Mouse (Mus musculus): ENCODE results near the gene 1110051M20Rik. TPM values are rescaled to one million over a fixed set of nuclear protein-coding genes. Genes with fewer than 3 reads are reported as not detected.

1110051M20Rik gene
- polyA plus RNA-seq, 2 experiments: 1.6 to 6.6 TPM

DNA sequence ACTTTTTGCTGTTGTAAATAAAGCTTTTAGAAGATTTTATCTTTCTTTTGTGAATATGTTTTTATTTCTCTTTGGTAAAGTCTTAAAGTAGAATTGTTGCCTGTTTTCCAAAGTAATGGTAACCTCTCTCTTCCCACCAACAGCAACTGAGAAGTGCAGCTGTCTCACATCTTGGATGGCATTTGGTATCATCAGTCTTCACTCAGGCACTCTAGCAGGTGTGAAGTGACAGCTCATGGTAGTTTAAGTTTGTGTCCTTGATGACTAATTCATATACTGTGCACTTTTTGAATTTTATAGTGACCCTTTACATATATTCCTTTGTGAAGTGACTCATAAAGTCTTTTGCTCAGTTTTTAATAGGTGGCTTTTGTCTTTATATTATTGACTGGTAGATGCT is 92.7 kb downstream of the 1110051M20Rik start:
- Histone ChIP-seq H3K27ac (no peak overlapping the region), H3K9me3 (ENCODE audit: control insufficient read depth, low read length) (no peaks in the 10 kb centered on the region), H3K4me1 (replicated peaks; ENCODE audit: control insufficient read depth in 2 of 2, insufficient read depth in 2 of 2, low read length in 1 of 2) (peaks cover 5 to 10% of the 10 kb centered on the region in 2 experiments), H3K4me2 (ENCODE audit: low read depth) (no peak overlapping the region), H3K36me3 (replicated peaks; ENCODE audit: control insufficient read depth, insufficient read depth, low read depth) (no peaks in the 10 kb centered on the region), H3K4me3 (ENCODE audit: insufficient read depth in 1 of 2, low read depth in 2 of 2, low read length in 2 of 2) (no peak overlapping the region), H3K9ac (replicated peaks) (no peak overlapping the region), H3K27me3 (ENCODE audit: control insufficient read depth, insufficient read depth, low read length) (no peaks in the 10 kb centered on the region)
- ATAC-seq (ENCODE audit: insufficient read depth) (no peak), DNase-seq (ENCODE audit: low read depth in 3 of 3, low spot score in 3 of 3) (no peak)
- no peak for TF ChIP-seq EP300 (IDR thresholded peaks at IDR 0.05; ENCODE audit: low read depth)
- TF ChIP-seq CTCF (IDR thresholded peaks at IDR 0.05; ENCODE audit: low read depth): no peak

DNA sequence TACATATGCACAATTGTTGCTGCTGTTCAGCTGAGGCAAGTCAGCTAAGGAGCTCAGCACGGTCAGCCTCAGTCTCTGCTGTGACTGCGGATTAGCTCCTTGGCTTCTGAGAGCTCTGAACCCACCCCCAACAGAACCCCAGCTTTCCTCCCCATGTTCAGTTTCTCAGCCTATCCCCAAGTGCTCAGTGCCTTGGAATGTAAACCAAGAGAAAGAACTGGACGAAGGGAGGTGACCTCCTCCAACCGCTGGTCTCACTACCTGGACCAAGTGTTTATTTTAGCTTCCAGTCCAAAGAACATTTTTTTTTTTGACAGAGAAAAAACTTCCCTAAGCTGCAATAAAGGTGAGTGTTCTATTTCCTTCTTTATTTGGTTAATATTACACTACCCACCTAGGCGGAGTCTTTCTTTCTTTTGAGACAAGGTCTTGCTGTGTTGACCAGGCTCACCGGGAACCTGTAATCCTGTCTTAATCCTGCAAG is 94.5 kb downstream of the 1110051M20Rik start:
- no peak for ATAC-seq (ENCODE audit: insufficient read depth)
- no peak overlapping the region for H3K27ac ChIP-seq
- H3K36me3 ChIP-seq (replicated peaks; ENCODE audit: control insufficient read depth, insufficient read depth, low read depth): no peaks in the 10 kb centered on the region
- H3K27me3 ChIP-seq (ENCODE audit: control insufficient read depth, insufficient read depth, low read length): no peaks in the 10 kb centered on the region
- H3K9ac ChIP-seq (replicated peaks): no peak overlapping the region
- no peak overlapping the region for H3K4me2 ChIP-seq (ENCODE audit: low read depth)
- no peak overlapping the region for H3K4me3 ChIP-seq (ENCODE audit: insufficient read depth in 1 of 2, low read depth in 2 of 2, low read length in 2 of 2)
- H3K4me1 ChIP-seq (replicated peaks; ENCODE audit: control insufficient read depth in 2 of 2, insufficient read depth in 2 of 2, low read length in 1 of 2): peaks cover 5 to 8% of the 10 kb centered on the region in 2 experiments
- H3K9me3 ChIP-seq (ENCODE audit: control insufficient read depth, low read length): no peaks in the 10 kb centered on the region
- DNase-seq (ENCODE audit: low read depth in 3 of 3, low spot score in 3 of 3): no peak
- TF ChIP-seq EP300 (IDR thresholded peaks at IDR 0.05; ENCODE audit: low read depth): no peak
- no peak for TF ChIP-seq CTCF (IDR thresholded peaks at IDR 0.05; ENCODE audit: low read depth)
- WGBS (ENCODE audit: insufficient replicate concordance): 61% methylated on average over 6 of the region's 6 CpGs

DNA sequence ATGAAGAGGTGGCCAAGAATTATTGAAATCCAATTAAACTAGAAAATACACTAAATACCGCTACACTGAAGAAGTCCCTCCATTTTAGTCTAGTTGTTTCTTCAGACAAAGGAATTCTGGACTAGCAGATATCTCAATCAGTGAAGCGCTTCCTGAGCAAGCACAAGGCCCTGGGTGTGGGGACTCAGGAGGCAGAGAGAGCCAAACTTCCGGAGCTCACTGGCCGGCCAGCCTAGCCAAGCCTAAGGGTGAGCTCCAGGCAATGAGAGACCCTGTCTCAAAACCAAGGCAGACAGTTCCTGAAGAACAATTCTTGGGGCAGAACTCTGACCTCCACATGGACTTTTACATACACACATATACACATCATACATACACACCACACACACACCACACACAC is 95.6 kb downstream of the 1110051M20Rik start:
- no peak for DNase-seq (ENCODE audit: low read depth in 3 of 3, low spot score in 3 of 3)
- WGBS (ENCODE audit: insufficient replicate concordance): 51% methylated on average over 4 of the region's 4 CpGs
- TF ChIP-seq EP300 (IDR thresholded peaks at IDR 0.05; ENCODE audit: low read depth) (no peak), CTCF (IDR thresholded peaks at IDR 0.05; ENCODE audit: low read depth) (no peak)
- H3K27me3 ChIP-seq (ENCODE audit: control insufficient read depth, insufficient read depth, low read length): no peaks in the 10 kb centered on the region
- no peak overlapping the region for H3K9ac ChIP-seq (replicated peaks)
- no peak overlapping the region for H3K4me3 ChIP-seq (ENCODE audit: insufficient read depth in 1 of 2, low read depth in 2 of 2, low read length in 2 of 2)
- no peak overlapping the region for H3K4me2 ChIP-seq (ENCODE audit: low read depth)
- no peak overlapping the region for H3K27ac ChIP-seq
- 0 out of 4 replicates have a peak, but pooled peaks cover 0 to 2% of the 10 kb centered on the region in 2 experiments for H3K4me1 ChIP-seq (replicated peaks; ENCODE audit: control insufficient read depth in 2 of 2, insufficient read depth in 2 of 2, low read length in 1 of 2)
- no peak for ATAC-seq (ENCODE audit: insufficient read depth)
- H3K9me3 ChIP-seq (ENCODE audit: control insufficient read depth, low read length): no peaks in the 10 kb centered on the region
- H3K36me3 ChIP-seq (replicated peaks; ENCODE audit: control insufficient read depth, insufficient read depth, low read depth): no peaks in the 10 kb centered on the region

DNA sequence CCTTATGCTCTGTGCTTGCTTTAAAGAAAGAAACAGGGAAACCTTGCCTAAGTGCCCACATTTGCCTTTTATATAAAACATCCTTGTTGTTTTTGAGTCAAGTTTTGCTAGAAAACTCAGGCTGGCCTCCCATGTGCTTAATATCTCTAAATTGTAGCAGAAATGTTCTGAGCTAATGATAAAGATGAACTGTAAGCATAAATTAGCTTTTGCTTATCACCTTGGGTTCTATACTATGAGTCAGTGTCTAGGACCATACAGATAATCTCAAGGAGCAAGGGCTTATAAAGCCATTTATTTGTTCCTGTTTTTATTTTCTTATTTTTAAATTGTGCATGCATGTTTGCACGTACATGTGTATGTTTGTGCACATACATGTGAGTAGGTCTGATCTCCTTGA is 98.9 kb downstream of the 1110051M20Rik start:
- H3K27me3 ChIP-seq (ENCODE audit: control insufficient read depth, insufficient read depth, low read length): no peaks in the 10 kb centered on the region
- no peak overlapping the region for H3K4me2 ChIP-seq (ENCODE audit: low read depth)
- ATAC-seq (ENCODE audit: insufficient read depth) (no peak), DNase-seq (ENCODE audit: low read depth in 3 of 3, low spot score in 3 of 3) (no peak)
- TF ChIP-seq CTCF (IDR thresholded peaks at IDR 0.05; ENCODE audit: low read depth) (no peak), EP300 (IDR thresholded peaks at IDR 0.05; ENCODE audit: low read depth) (no peak)
- no peak overlapping the region for H3K9ac ChIP-seq (replicated peaks)
- no peaks in the 10 kb centered on the region for H3K36me3 ChIP-seq (replicated peaks; ENCODE audit: control insufficient read depth, insufficient read depth, low read depth)
- H3K4me3 ChIP-seq (ENCODE audit: insufficient read depth in 1 of 2, low read depth in 2 of 2, low read length in 2 of 2): no peak overlapping the region
- 59% methylated on average over 1 of the region's 1 CpGs for WGBS (ENCODE audit: insufficient replicate concordance)
- 0 out of 4 replicates have a peak, but pooled peaks cover 0 to 2% of the 10 kb centered on the region in 2 experiments for H3K4me1 ChIP-seq (replicated peaks; ENCODE audit: control insufficient read depth in 2 of 2, insufficient read depth in 2 of 2, low read length in 1 of 2)
- H3K9me3 ChIP-seq (ENCODE audit: control insufficient read depth, low read length): no peaks in the 10 kb centered on the region
- no peak overlapping the region for H3K27ac ChIP-seq

DNA sequence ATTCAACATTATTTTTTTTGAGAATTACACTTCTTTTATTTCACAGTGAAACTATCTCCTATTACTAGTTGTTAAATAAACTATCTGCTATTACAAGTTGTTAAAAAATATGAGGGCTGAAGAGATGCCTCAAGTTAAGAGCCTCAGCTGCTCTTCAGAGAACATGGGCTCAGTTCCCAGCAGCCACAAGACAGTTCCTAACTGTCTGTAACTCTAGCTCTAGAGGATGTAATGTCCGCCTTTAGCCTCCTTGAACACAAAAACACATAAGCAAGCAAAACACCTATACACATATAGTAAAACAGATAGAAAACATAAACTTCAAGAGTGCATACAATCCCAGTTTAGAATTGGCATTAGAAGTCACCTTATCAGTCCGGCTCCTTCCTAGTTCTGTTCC is 104.9 kb downstream of the 1110051M20Rik start:
- WGBS (ENCODE audit: insufficient replicate concordance): 60% methylated on average over 2 of the region's 2 CpGs
- no peak overlapping the region for H3K4me3 ChIP-seq (ENCODE audit: insufficient read depth in 1 of 2, low read depth in 2 of 2, low read length in 2 of 2)
- TF ChIP-seq EP300 (IDR thresholded peaks at IDR 0.05; ENCODE audit: low read depth) (no peak), CTCF (IDR thresholded peaks at IDR 0.05; ENCODE audit: low read depth) (no peak)
- no peaks in the 10 kb centered on the region for H3K9me3 ChIP-seq (ENCODE audit: control insufficient read depth, low read length)
- no peak overlapping the region for H3K27ac ChIP-seq
- DNase-seq (ENCODE audit: low read depth in 3 of 3, low spot score in 3 of 3) (no peak), ATAC-seq (ENCODE audit: insufficient read depth) (no peak)
- no peak overlapping the region for H3K9ac ChIP-seq (replicated peaks)
- no peaks in the 10 kb centered on the region for H3K27me3 ChIP-seq (ENCODE audit: control insufficient read depth, insufficient read depth, low read length)
- no peaks in the 10 kb centered on the region for H3K36me3 ChIP-seq (replicated peaks; ENCODE audit: control insufficient read depth, insufficient read depth, low read depth)
- no peaks in the 10 kb centered on the region for H3K4me1 ChIP-seq (replicated peaks; ENCODE audit: control insufficient read depth in 2 of 2, insufficient read depth in 2 of 2, low read length in 1 of 2)
- H3K4me2 ChIP-seq (ENCODE audit: low read depth): no peak overlapping the region

Data from liver, embryonic 14.5 days (tissue).